Mouse (Mus musculus) forebrain, postnatal 0 days (tissue): ENCODE measurements at regions not wholly inside any gene's neighbourhood (a gene's known extent, or its start where the extent isn't known, plus 50 kb on each side); places are given as distances from the start of the nearest gene placed in this dataset.

Experiments used
- ATAC-seq: fragments of 200-750 bp; cut with Nextera tagmentation; 2 replicates; pipeline ENCODE4 v1.8.0; 2017; ENCODE audit warnings: mild to moderate bottlenecking, moderate library complexity
- DNase-seq: peaks from one replicate; pipeline ENCODE4 v3.0.0-alpha.2; 2015
- H3K27ac ChIP-seq: fragments of 300-500 bp; sonication (generic); 2 replicates; pipeline ENCODE4 v1.5.1; 2014; ENCODE audit warnings: low read depth, mild to moderate bottlenecking, antibody characterized with exemption, low read length, moderate library complexity, mixed read lengths
- H3K27me3 ChIP-seq: fragments of 300-500 bp; sonication (generic); 2 replicates; pipeline ENCODE4 v1.6.1; 2014; ENCODE audit warnings: mild to moderate bottlenecking, low read length, mixed read lengths; ENCODE audit not compliant: insufficient read depth
- H3K36me3 ChIP-seq: fragments of 300-500 bp; sonication (generic); 2 replicates; pipeline ENCODE4 v1.6.1; 2014; ENCODE audit warnings: mild to moderate bottlenecking, moderate library complexity; ENCODE audit not compliant: insufficient read depth
- H3K4me1 ChIP-seq: fragments of 300-500 bp; sonication (generic); 2 replicates; pipeline ENCODE4 v1.6.1; 2014; ENCODE audit warnings: antibody characterized with exemption; ENCODE audit not compliant: insufficient read depth
- H3K4me2 ChIP-seq: fragments of 300-500 bp; sonication (generic); 2 replicates; pipeline ENCODE4 v1.6.1; 2014; ENCODE audit warnings: low read depth, mild to moderate bottlenecking, moderate library complexity
- H3K4me3 ChIP-seq: fragments of 300-500 bp; sonication (generic); 2 replicates; pipeline ENCODE4 v1.5.1; 2014; ENCODE audit warnings: low read depth, low read length, mixed read lengths
- H3K9ac ChIP-seq: fragments of 300-500 bp; sonication (generic); 2 replicates; pipeline ENCODE4 v1.6.1; 2014; ENCODE audit warnings: mild to moderate bottlenecking
- H3K9me3 ChIP-seq: fragments of 300-500 bp; sonication (generic); 2 replicates; pipeline ENCODE4 v1.6.1; 2016; ENCODE audit warnings: low read length
- CTCF ChIP-seq: sonication (generic); IDR thresholded peaks from 2 replicates; pipeline ENCODE4 v1.5.1; 2016; ENCODE audit warnings: antibody characterized with exemption, control low read depth, low read depth
- WGBS: fragments of 180-500 bp; shearing (Covaris S2); extraction: QIAGEN DNeasy Blood & Tissue Kit; methylation state at CpG from one replicate; pipeline ENCODE4 v1.1.7; 2014; 5-methylcytosine and 5-hydroxymethylcytosine counted together

DNA sequence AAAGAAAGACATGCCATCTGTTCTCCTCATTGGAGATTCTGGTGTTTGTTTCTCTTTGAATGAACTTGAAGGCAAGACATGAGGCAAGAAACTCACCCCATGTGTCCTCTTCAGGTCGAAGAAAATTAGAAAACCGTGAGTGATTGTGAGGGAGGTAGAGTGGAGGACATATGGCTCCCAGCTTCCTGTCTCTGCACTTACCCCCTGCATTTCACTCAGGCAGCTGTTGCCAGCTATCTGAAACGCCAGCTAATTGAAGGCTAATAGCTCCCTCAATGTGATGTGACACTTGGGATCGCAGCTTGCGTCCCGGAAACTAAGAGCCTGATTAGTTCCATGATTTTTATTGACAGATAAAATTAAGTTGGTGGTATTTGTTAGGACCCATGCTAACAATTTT lies 289.4 kb upstream of the Sphkap start:
- peak; percentile 35 for DNase-seq
- ATAC-seq: peak; percentile 55
- no peak for TF ChIP-seq CTCF

GRCm38 (mm10) chr1:83685221-83685620 lies 277.2 kb upstream of the Sphkap start:
- no peaks in the 10 kb centered on the region for H3K4me1 ChIP-seq
- H3K4me2 ChIP-seq: no peak overlapping the region
- ATAC-seq (no peak), DNase-seq (no peak)
- WGBS: 74% methylated on average over 3 of the region's 3 CpGs
- H3K27ac ChIP-seq: no peak overlapping the region
- no peaks in the 10 kb centered on the region for H3K36me3 ChIP-seq
- TF ChIP-seq CTCF: no peak
- no peak overlapping the region for H3K9ac ChIP-seq
- no peaks in the 10 kb centered on the region for H3K27me3 ChIP-seq
- H3K9me3 ChIP-seq: no peaks in the 10 kb centered on the region
- no peak overlapping the region for H3K4me3 ChIP-seq

More for the DNA sequence above, 289.4 kb upstream of the Sphkap start:
- no peaks in the 10 kb centered on the region for H3K27me3 ChIP-seq
- no peaks in the 10 kb centered on the region for H3K9me3 ChIP-seq
- WGBS: 25% methylated on average over 6 of the region's 6 CpGs
- H3K4me1 ChIP-seq: no peaks in the 10 kb centered on the region
- no peaks in the 10 kb centered on the region for H3K36me3 ChIP-seq
- no peak overlapping the region for H3K9ac ChIP-seq
- H3K4me2 ChIP-seq: no peak overlapping the region
- no peak overlapping the region for H3K4me3 ChIP-seq
- no peak overlapping the region for H3K27ac ChIP-seq

GRCm38 (mm10) chr1:83665326-83665725 lies 257.3 kb upstream of the Sphkap start:
- H3K4me1 ChIP-seq: no peaks in the 10 kb centered on the region
- no peaks in the 10 kb centered on the region for H3K27me3 ChIP-seq
- no peak overlapping the region for H3K27ac ChIP-seq
- H3K9me3 ChIP-seq: no peaks in the 10 kb centered on the region
- no peak for ATAC-seq
- H3K36me3 ChIP-seq: no peaks in the 10 kb centered on the region
- TF ChIP-seq CTCF: no peak
- WGBS: 89% methylated on average over 2 of the region's 2 CpGs
- H3K9ac ChIP-seq: no peak overlapping the region
- no peak overlapping the region for H3K4me3 ChIP-seq
- H3K4me2 ChIP-seq: no peak overlapping the region
- DNase-seq: no peak

GRCm38 (mm10) chr1:83661808-83662802 lies 254.1 kb upstream of the Sphkap start:
- Histone ChIP-seq H3K4me3 (no peak overlapping the region), H3K4me1 (no peaks in the 10 kb centered on the region), H3K4me2 (no peak overlapping the region), H3K27ac (no peak overlapping the region), H3K9me3 (no peaks in the 10 kb centered on the region), H3K9ac (no peak overlapping the region), H3K36me3 (no peaks in the 10 kb centered on the region), H3K27me3 (no peaks in the 10 kb centered on the region)
- TF ChIP-seq CTCF: no peak
- ATAC-seq: peak; percentile 16; the same call in 1 of the 2 replicates
- WGBS: 70% methylated on average over 3 of the region's 3 CpGs
- peak; percentile 48 for DNase-seq

- H3K9ac ChIP-seq: no peak overlapping the region
- H3K27me3 ChIP-seq: no peaks in the 10 kb centered on the region
- H3K4me3 ChIP-seq: no peak overlapping the region
- no peak for TF ChIP-seq CTCF
- no peak overlapping the region for H3K27ac ChIP-seq
- H3K4me1 ChIP-seq: no peaks in the 10 kb centered on the region
- H3K36me3 ChIP-seq: no peaks in the 10 kb centered on the region
- H3K4me2 ChIP-seq: no peak overlapping the region
- ATAC-seq (no peak), DNase-seq (no peak)
- H3K9me3 ChIP-seq: no peaks in the 10 kb centered on the region
- WGBS: 63% methylated on average over 2 of the region's 2 CpGs
Observed at GRCm38 (mm10) chr1:83653661-83654060, 245.7 kb upstream of the Sphkap start.

DNA sequence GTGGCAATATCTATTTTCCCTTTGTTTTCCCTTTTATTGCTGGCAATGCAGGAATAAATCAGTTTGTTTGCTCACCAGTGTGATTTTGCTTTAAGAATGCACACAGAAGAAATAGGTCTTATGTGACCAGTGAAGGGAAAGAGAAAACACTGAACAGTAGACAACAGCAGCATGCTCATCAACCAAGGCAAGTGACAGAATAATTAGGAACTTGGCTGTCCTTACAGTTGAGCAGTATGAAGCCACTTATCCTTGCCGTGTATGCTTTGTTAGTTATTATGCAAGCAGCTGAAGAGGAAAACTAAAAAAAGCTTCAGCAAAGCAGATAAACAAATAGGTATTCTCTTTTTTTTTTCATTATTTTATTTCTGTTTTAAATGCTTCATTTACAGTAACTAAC lies 237.6 kb upstream of the Sphkap start:
- DNase-seq (no peak), ATAC-seq (no peak)
- Histone ChIP-seq H3K4me2 (no peak overlapping the region), H3K27ac (no peak overlapping the region), H3K36me3 (no peaks in the 10 kb centered on the region), H3K9ac (no peak overlapping the region), H3K4me3 (no peak overlapping the region), H3K27me3 (no peaks in the 10 kb centered on the region), H3K4me1 (no peaks in the 10 kb centered on the region), H3K9me3 (no peaks in the 10 kb centered on the region)
- TF ChIP-seq CTCF: no peak
- whole genome bisulfite sequencing: 9% methylated on average over 1 of the region's 1 CpGs

- H3K9me3 ChIP-seq: no peaks in the 10 kb centered on the region
- no peak overlapping the region for H3K4me2 ChIP-seq
- TF ChIP-seq CTCF: no peak
- H3K9ac ChIP-seq: no peak overlapping the region
- ATAC-seq (no peak), DNase-seq (no peak)
- H3K27me3 ChIP-seq: no peaks in the 10 kb centered on the region
- H3K4me3 ChIP-seq: no peak overlapping the region
- no peaks in the 10 kb centered on the region for H3K4me1 ChIP-seq
- no peaks in the 10 kb centered on the region for H3K36me3 ChIP-seq
- H3K27ac ChIP-seq: no peak overlapping the region
Observed at GRCm38 (mm10) chr1:83642656-83643055, 234.7 kb upstream of the Sphkap start.
